Mouse (Mus musculus): ENCODE data around the gene Lyrm7. TPM values are rescaled to one million over a fixed set of nuclear protein-coding genes. Genes with fewer than 3 reads are reported as not detected.
"Not testable (repeated sequence)": the region's sequence is repeated elsewhere in the genome, so short reads cannot be mapped to it uniquely, and the experiment has no call there.

Gene Lyrm7
- total and polyA plus RNA-seq, 3 experiments = 11.1 to 40.1 (median 38.6) TPM

DNA sequence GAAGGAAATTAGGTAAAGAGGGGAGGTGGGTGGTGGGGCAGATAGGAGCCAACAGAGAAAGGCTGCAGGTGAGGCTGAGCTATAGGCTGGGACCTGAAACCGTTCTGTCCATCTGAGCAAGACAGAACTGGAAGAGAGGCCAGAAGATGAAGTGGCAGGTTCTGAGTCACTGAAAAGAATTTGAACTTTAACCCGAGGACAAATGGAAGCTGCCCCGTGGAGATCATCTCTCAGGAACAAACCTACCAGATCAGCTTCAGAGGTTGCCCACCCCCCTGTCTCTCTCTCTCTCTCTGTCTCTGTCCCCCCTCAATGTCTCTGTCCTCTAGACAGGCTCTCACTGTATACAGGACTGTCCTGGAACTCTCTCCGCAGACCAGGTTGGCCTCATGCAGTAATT is 38.9 kb upstream of the Lyrm7 start:
- H3K79me2 ChIP-seq (replicated peaks; ENCODE audit: control insufficient read depth, insufficient read depth, low read length) = no peaks in the 10 kb centered on the region
- no peaks in the 10 kb centered on the region for H3K27me3 ChIP-seq (ENCODE audit: control insufficient read depth, insufficient read depth, low read length)
- H3K27ac ChIP-seq = no peak overlapping the region
- H3K9ac ChIP-seq (ENCODE audit: low read depth, low read length) = no peak overlapping the region
- H3K36me3 ChIP-seq (ENCODE audit: control insufficient read depth, insufficient read depth, low read length) = no peaks in the 10 kb centered on the region
- H3K4me1 ChIP-seq (ENCODE audit: control insufficient read depth, insufficient read depth, low read length) = peaks cover 1% of the 10 kb centered on the region
- 70% methylated on average over 4 of the region's 4 CpGs for WGBS
- no peak overlapping the region for H3K4me3 ChIP-seq
- intact Hi-C loops (cut with DNase I) = no loop called here
- no peak for TF ChIP-seq CTCF (IDR thresholded peaks at IDR 0.05)
- TF ChIP-seq POLR2A (IDR thresholded peaks at IDR 0.05; ENCODE audit: insufficient read depth, low read depth, low read length) = no peak
- TF ChIP-seq EP300 (IDR thresholded peaks at IDR 0.05; ENCODE audit: insufficient read depth, low read depth, low read length) = no peak
- no peak for DNase-seq

DNA sequence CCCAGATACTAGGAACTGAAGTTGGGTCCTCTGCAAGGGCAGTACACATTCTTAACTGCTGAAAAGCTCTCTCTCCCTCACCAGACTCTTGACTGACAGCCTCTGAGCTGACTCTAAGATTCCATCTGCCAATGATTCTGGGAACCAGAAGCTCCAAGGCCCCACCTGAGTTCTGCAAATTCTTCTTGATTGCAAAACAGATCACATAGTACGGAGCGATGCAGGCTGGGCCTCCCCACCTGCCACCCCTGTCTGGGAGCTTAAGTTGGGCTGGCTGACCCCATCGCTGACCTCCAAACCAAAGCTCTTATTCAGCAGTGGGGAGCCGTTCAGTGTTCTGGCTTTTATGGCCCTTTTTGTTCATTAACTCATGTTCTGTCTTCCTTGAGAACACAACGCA is 36.8 kb upstream of the Lyrm7 start:
- TF ChIP-seq POLR2A (IDR thresholded peaks at IDR 0.05; ENCODE audit: insufficient read depth, low read depth, low read length) (no peak), CTCF (IDR thresholded peaks at IDR 0.05) (no peak), EP300 (IDR thresholded peaks at IDR 0.05; ENCODE audit: insufficient read depth, low read depth, low read length) (no peak)
- H3K4me3 ChIP-seq = no peak overlapping the region
- H3K27ac ChIP-seq = no peak overlapping the region
- no peak for DNase-seq
- 90% methylated on average over 5 of the region's 5 CpGs for WGBS
- H3K27me3 ChIP-seq (ENCODE audit: control insufficient read depth, insufficient read depth, low read length) = no peaks in the 10 kb centered on the region
- no peaks in the 10 kb centered on the region for H3K36me3 ChIP-seq (ENCODE audit: control insufficient read depth, insufficient read depth, low read length)
- H3K9ac ChIP-seq (ENCODE audit: low read depth, low read length) = no peak overlapping the region
- H3K79me2 ChIP-seq (replicated peaks; ENCODE audit: control insufficient read depth, insufficient read depth, low read length) = no peaks in the 10 kb centered on the region
- intact Hi-C loops (cut with DNase I) = no loop called here
- peaks cover 1% of the 10 kb centered on the region for H3K4me1 ChIP-seq (ENCODE audit: control insufficient read depth, insufficient read depth, low read length)

DNA sequence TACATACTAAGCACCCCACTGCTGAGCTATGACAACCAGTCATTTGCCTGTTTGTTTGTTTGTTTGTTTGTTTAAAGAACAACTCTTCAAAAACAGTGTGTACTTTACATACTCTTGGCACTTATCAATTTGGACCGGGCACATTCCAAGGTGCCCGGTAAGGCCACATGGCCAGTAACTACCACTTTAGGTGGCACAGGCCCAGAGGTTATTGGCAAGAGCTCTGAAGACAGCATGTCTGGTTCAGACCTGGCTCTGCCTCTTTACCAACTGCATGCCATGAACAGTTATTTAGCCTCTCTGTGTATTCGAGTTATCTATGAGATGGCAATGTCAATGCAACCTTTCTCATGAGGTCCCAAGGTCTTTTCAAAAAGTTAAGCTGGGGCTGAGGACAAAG is 35.9 kb upstream of the Lyrm7 start:
- H3K27ac ChIP-seq; H3K4me1 ChIP-seq (ENCODE audit: control insufficient read depth, insufficient read depth, low read length); H3K36me3 ChIP-seq (ENCODE audit: control insufficient read depth, insufficient read depth, low read length); H3K4me3 ChIP-seq; H3K27me3 ChIP-seq (ENCODE audit: control insufficient read depth, insufficient read depth, low read length); H3K79me2 ChIP-seq (replicated peaks; ENCODE audit: control insufficient read depth, insufficient read depth, low read length); DNase-seq; H3K9ac ChIP-seq (ENCODE audit: low read depth, low read length); intact Hi-C loops (cut with DNase I): not testable (repeated sequence)
- 63% methylated on average over 3 of the region's 3 CpGs for WGBS

DNA sequence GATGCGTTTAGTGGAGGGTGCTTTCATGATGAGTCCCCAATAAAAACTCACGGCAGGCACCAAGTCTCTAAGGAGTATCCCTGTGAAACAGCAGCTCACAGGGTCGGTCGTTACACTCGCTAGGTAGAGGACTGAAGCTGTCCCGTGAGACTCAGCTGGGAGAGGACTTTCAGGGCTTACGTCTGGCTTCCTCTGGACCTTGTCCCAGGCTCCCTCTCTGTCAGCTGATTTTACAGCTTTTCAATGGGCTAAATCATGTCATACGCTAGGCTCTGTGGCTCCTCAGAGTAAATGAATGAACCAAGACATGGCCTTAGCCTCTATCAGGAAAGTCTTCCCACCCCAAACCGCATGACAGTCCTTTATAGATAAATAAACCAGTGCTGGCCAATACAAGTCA is 33.9 kb upstream of the Lyrm7 start:
- no peak overlapping the region for H3K9ac ChIP-seq (ENCODE audit: low read depth, low read length)
- no peak overlapping the region for H3K27ac ChIP-seq
- no peaks in the 10 kb centered on the region for H3K27me3 ChIP-seq (ENCODE audit: control insufficient read depth, insufficient read depth, low read length)
- intact Hi-C loops (cut with DNase I) = no loop called here
- no peaks in the 10 kb centered on the region for H3K79me2 ChIP-seq (replicated peaks; ENCODE audit: control insufficient read depth, insufficient read depth, low read length)
- WGBS = 66% methylated on average over 9 of the region's 9 CpGs
- no peak overlapping the region for H3K4me3 ChIP-seq
- no peaks in the 10 kb centered on the region for H3K4me1 ChIP-seq (ENCODE audit: control insufficient read depth, insufficient read depth, low read length)
- TF ChIP-seq POLR2A (IDR thresholded peaks at IDR 0.05; ENCODE audit: insufficient read depth, low read depth, low read length) (no peak), EP300 (IDR thresholded peaks at IDR 0.05; ENCODE audit: insufficient read depth, low read depth, low read length) (no peak), CTCF (IDR thresholded peaks at IDR 0.05) (no peak)
- no peaks in the 10 kb centered on the region for H3K36me3 ChIP-seq (ENCODE audit: control insufficient read depth, insufficient read depth, low read length)
- no peak for DNase-seq

- Histone ChIP-seq H3K4me3 (no peak overlapping the region), H3K36me3 (ENCODE audit: control insufficient read depth, insufficient read depth, low read length) (no peaks in the 10 kb centered on the region), H3K9ac (ENCODE audit: low read depth, low read length) (no peak overlapping the region), H3K4me1 (ENCODE audit: control insufficient read depth, insufficient read depth, low read length) (0 out of 2 replicates have a peak, but pooled peaks cover 3% of the 10 kb centered on the region), H3K79me2 (replicated peaks; ENCODE audit: control insufficient read depth, insufficient read depth, low read length) (no peaks in the 10 kb centered on the region), H3K27me3 (ENCODE audit: control insufficient read depth, insufficient read depth, low read length) (no peaks in the 10 kb centered on the region), H3K27ac (no peak overlapping the region)
- intact Hi-C loops (cut with DNase I) = no loop called here
- 70% methylated on average over 7 of the region's 7 CpGs for WGBS
- TF ChIP-seq POLR2A (IDR thresholded peaks at IDR 0.05; ENCODE audit: insufficient read depth, low read depth, low read length) = no peak
- TF ChIP-seq EP300 (IDR thresholded peaks at IDR 0.05; ENCODE audit: insufficient read depth, low read depth, low read length) = no peak
- TF ChIP-seq CTCF (IDR thresholded peaks at IDR 0.05) = no peak
- no peak for DNase-seq
These were observed 31.4 kb upstream of the Lyrm7 start for GRCm38 (mm10) chr11:54892091-54892490.

GRCm38 (mm10) chr11:54891341-54891740 is 30.6 kb upstream of the Lyrm7 start:
- WGBS = 88% methylated on average over 5 of the region's 5 CpGs
- no peak for TF ChIP-seq EP300 (IDR thresholded peaks at IDR 0.05; ENCODE audit: insufficient read depth, low read depth, low read length)
- TF ChIP-seq CTCF (IDR thresholded peaks at IDR 0.05) = no peak
- no peak for TF ChIP-seq POLR2A (IDR thresholded peaks at IDR 0.05; ENCODE audit: insufficient read depth, low read depth, low read length)
- no peaks in the 10 kb centered on the region for H3K79me2 ChIP-seq (replicated peaks; ENCODE audit: control insufficient read depth, insufficient read depth, low read length)

More at GRCm38 (mm10) chr11:54891341-54891740, 30.6 kb upstream of the Lyrm7 start:
- intact Hi-C loops (cut with DNase I) = no loop called here
- Histone ChIP-seq H3K4me3 (no peak overlapping the region), H3K27me3 (ENCODE audit: control insufficient read depth, insufficient read depth, low read length) (no peaks in the 10 kb centered on the region), H3K4me1 (ENCODE audit: control insufficient read depth, insufficient read depth, low read length) (0 out of 2 replicates have a peak, but pooled peaks cover 3% of the 10 kb centered on the region), H3K27ac (no peak overlapping the region), H3K36me3 (ENCODE audit: control insufficient read depth, insufficient read depth, low read length) (no peaks in the 10 kb centered on the region), H3K9ac (ENCODE audit: low read depth, low read length) (no peak overlapping the region)
- no peak for DNase-seq
